Mouse (Mus musculus): ENCODE data around the gene Man2b1.

GRCm38 (mm10) chr8:85067155-85067554, 15.9 kb upstream of the Man2b1 start:
- TF ChIP-seq CTCF (conservative IDR thresholded peaks at IDR 0.05; ENCODE audit: insufficient read depth, insufficient read length, low read depth, low read length): no peak
- TF ChIP-seq POLR2A (IDR thresholded peaks at IDR 0.05; ENCODE audit: low read depth, low read length): no peak
